Mouse (Mus musculus): Measurements from ENCODE around the gene Lmx1b.
A peak's percentile ranks its signal among the peaks of the same experiment; 100 is the strongest.

Gene Lmx1b

GRCm38 (mm10) chr2:33582457-33583060 is 57.8 kb downstream of the Lmx1b start:
- no peak for DNase-seq (ENCODE audit: low spot score in 2 of 2)

GRCm38 (mm10) chr2:33581866-33582265 is 58.4 kb downstream of the Lmx1b start:
- no peak for DNase-seq (ENCODE audit: low spot score in 2 of 2)

GRCm38 (mm10) chr2:33581449-33581777 is 58.9 kb downstream of the Lmx1b start:
- DNase-seq (ENCODE audit: low spot score in 2 of 2): no peak

GRCm38 (mm10) chr2:33580697-33581448 is 59.4 kb downstream of the Lmx1b start:
- no peak for DNase-seq (ENCODE audit: low spot score in 2 of 2)

GRCm38 (mm10) chr2:33575406-33575805 is 64.9 kb downstream of the Lmx1b start:
- DNase-seq (ENCODE audit: low spot score in 2 of 2): no peak

GRCm38 (mm10) chr2:33573075-33573474 is 67.2 kb downstream of the Lmx1b start:
- no peak for DNase-seq (ENCODE audit: low spot score in 2 of 2)

GRCm38 (mm10) chr2:33571219-33571824 is 69.0 kb downstream of the Lmx1b start:
- no peak for DNase-seq (ENCODE audit: low spot score in 2 of 2)

GRCm38 (mm10) chr2:33569698-33570097 is 70.6 kb downstream of the Lmx1b start:
- DNase-seq (ENCODE audit: low spot score in 2 of 2): no peak

GRCm38 (mm10) chr2:33569240-33569639 is 71.1 kb downstream of the Lmx1b start:
- DNase-seq (ENCODE audit: low spot score in 2 of 2): peak in 1 of 2 experiments; percentile 50

- DNase-seq (ENCODE audit: low spot score in 2 of 2): no peak
Measured at GRCm38 (mm10) chr2:33565886-33566285, 74.4 kb downstream of the Lmx1b start.

- DNase-seq (ENCODE audit: low spot score in 2 of 2): no peak
Measured at GRCm38 (mm10) chr2:33564748-33565147, 75.6 kb downstream of the Lmx1b start.

- DNase-seq (ENCODE audit: low spot score in 2 of 2): peak; percentile 12 to 70
Measured at GRCm38 (mm10) chr2:33559752-33560151, 80.6 kb downstream of the Lmx1b start.

- no peak for DNase-seq (ENCODE audit: low spot score in 2 of 2)
Measured at GRCm38 (mm10) chr2:33559334-33559733, 81.0 kb downstream of the Lmx1b start.

GRCm38 (mm10) chr2:33558233-33558632 is 82.1 kb downstream of the Lmx1b start:
- peak in 1 of 2 experiments; percentile 51 for DNase-seq (ENCODE audit: low spot score in 2 of 2)

- DNase-seq (ENCODE audit: low spot score in 2 of 2): no peak
Measured at GRCm38 (mm10) chr2:33555573-33555972, 84.7 kb downstream of the Lmx1b start.

- DNase-seq (ENCODE audit: low spot score in 2 of 2): no peak
Measured at GRCm38 (mm10) chr2:33552672-33553071, 87.6 kb downstream of the Lmx1b start.

- DNase-seq (ENCODE audit: low spot score in 2 of 2): no peak
Measured at GRCm38 (mm10) chr2:33547595-33547994, 92.7 kb downstream of the Lmx1b start.

- DNase-seq (ENCODE audit: low spot score in 2 of 2): peak in 1 of 2 experiments; percentile 22
Measured at GRCm38 (mm10) chr2:33546879-33547278, 93.4 kb downstream of the Lmx1b start.

- no peak for DNase-seq (ENCODE audit: low spot score in 2 of 2)
Measured at GRCm38 (mm10) chr2:33546051-33546450, 94.3 kb downstream of the Lmx1b start.

- no peak for DNase-seq (ENCODE audit: low spot score in 2 of 2)
Measured at GRCm38 (mm10) chr2:33544781-33545566, 95.3 kb downstream of the Lmx1b start.

- no peak for DNase-seq (ENCODE audit: low spot score in 2 of 2)
Measured at GRCm38 (mm10) chr2:33544203-33544762, 96.0 kb downstream of the Lmx1b start.

Data from thymus, postnatal 10 days (tissue).